Mouse (Mus musculus): ENCODE measurements at regions not wholly inside any gene's neighbourhood (a gene's known extent, or its start where the extent isn't known, plus 50 kb on each side); places are given as distances from the start of the nearest gene placed in this dataset.
A peak's percentile ranks its signal among the peaks of the same experiment; 100 is the strongest.

DNA sequence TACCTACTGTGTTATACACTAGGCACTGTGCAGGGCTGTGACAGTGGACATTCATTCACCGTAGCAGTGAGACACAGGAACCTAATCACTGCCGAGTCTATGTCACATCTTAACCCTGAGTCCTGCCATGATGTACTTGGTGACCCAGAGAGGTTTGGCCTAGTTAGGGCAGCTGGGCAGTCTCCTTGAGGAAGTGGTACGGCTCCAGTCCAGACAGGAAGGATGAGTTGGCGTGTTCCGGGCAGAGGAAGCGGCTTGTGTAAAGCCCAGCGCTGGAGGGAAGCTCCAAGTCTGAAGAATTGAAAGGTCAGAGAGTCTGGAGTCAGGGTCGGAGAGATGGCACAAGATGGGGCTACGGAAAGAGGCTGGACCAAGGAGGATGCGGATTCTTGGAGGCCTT lies 99.4 kb upstream of the Smim15 start:
- H3K4me1 ChIP-seq (ENCODE audit: control insufficient read depth, insufficient read depth), result no peaks in the 10 kb centered on the region

DNA sequence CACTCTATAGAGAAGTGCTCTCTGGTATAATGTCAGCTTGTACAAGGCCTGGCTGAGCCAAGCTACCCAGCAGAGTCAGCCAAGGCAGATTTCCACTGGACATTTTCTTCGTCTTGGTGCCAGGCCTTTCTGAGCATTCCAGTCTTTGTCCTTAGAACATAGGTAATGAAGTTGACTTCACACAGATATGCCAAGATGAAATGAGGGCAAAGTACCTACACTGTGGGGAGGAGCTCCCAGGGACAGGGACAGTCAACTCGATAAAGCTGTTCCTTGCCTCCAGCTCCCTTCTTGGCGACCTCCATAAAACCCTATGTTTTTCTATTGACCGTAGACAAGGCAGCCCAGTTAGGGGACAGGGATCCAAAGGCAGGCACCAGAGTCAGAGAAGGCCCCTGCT lies 101.3 kb upstream of the Smim15 start:
- Histone ChIP-seq H3K4me1 (ENCODE audit: control insufficient read depth, insufficient read depth) (no peaks in the 10 kb centered on the region), H3K27ac (ENCODE audit: low read depth) (no peak overlapping the region), H3K36me3 (replicated peaks; ENCODE audit: control insufficient read depth, insufficient read depth, low read length) (no peaks in the 10 kb centered on the region), H3K4me3 (ENCODE audit: low read depth, low read length) (no peak overlapping the region), H3K27me3 (ENCODE audit: control insufficient read depth, insufficient read depth, low read length) (0 out of 2 replicates have a peak, but pooled peaks cover 5% of the 10 kb centered on the region), H3K4me2 (ENCODE audit: low read depth, low read length) (no peak overlapping the region), H3K9me3 (replicated peaks; ENCODE audit: control insufficient read depth, low read length) (no peaks in the 10 kb centered on the region), H3K9ac (replicated peaks; ENCODE audit: low read depth, low read length) (no peak overlapping the region)
- no peak for DNase-seq (ENCODE audit: low spot score)
- TF ChIP-seq EP300 (IDR thresholded peaks at IDR 0.05; ENCODE audit: low read depth) (no peak), CTCF (IDR thresholded peaks at IDR 0.05; ENCODE audit: low read depth) (no peak)
- WGBS, result 93% methylated on average over 4 of the region's 4 CpGs
- ATAC-seq (ENCODE audit: insufficient read depth, low read depth), result no peak

More for the DNA sequence above, 99.4 kb upstream of the Smim15 start:
- TF ChIP-seq EP300 (IDR thresholded peaks at IDR 0.05; ENCODE audit: low read depth), result no peak
- TF ChIP-seq CTCF (IDR thresholded peaks at IDR 0.05; ENCODE audit: low read depth), result no peak
- Histone ChIP-seq H3K9ac (replicated peaks; ENCODE audit: low read depth, low read length) (no peak overlapping the region), H3K36me3 (replicated peaks; ENCODE audit: control insufficient read depth, insufficient read depth, low read length) (no peaks in the 10 kb centered on the region), H3K9me3 (replicated peaks; ENCODE audit: control insufficient read depth, low read length) (no peaks in the 10 kb centered on the region), H3K27me3 (ENCODE audit: control insufficient read depth, insufficient read depth, low read length) (0 out of 2 replicates have a peak, but pooled peaks cover 5% of the 10 kb centered on the region), H3K27ac (ENCODE audit: low read depth) (no peak overlapping the region), H3K4me2 (ENCODE audit: low read depth, low read length) (no peak overlapping the region), H3K4me3 (ENCODE audit: low read depth, low read length) (no peak overlapping the region)
- ATAC-seq (ENCODE audit: insufficient read depth, low read depth) (no peak), DNase-seq (ENCODE audit: low spot score) (no peak)
- WGBS, result 68% methylated on average over 10 of the region's 10 CpGs

DNA sequence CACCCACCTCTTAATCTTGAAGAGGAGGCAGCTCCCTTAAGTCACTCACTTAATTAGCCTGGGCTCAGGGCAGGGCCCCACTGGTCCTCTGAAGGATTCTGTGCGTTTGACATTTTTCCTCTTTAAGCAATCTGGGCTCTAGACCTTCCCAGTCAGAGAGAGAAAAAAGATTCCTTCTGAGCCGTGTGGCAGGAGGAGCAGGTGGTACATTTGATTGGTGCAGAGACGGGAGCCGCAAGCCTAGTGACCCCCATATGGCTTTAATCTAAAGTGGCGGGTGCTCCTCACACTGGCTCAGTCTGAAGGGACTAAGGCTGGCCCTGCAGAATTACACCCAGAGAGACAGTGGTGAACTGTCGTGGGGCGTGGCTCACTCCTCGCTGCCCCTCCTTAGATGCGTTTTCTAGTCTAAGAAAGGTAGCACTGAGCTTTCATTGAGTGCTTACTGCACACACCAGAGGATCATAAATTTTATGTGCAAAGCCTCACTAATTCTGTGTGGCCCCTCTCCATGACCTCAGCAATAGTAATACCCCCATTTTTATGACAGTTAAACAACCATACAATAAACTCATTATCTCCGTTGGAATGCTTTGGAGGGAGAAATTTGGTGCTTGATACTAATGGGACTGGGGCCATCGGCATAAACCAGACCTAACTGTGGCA lies 101.8 kb upstream of the Smim15 start:
- Histone ChIP-seq H3K27me3 (ENCODE audit: control insufficient read depth, insufficient read depth, low read length) (0 out of 2 replicates have a peak, but pooled peaks cover 5% of the 10 kb centered on the region), H3K27ac (ENCODE audit: low read depth) (no peak overlapping the region), H3K9ac (replicated peaks; ENCODE audit: low read depth, low read length) (no peak overlapping the region), H3K36me3 (replicated peaks; ENCODE audit: control insufficient read depth, insufficient read depth, low read length) (no peaks in the 10 kb centered on the region), H3K9me3 (replicated peaks; ENCODE audit: control insufficient read depth, low read length) (no peaks in the 10 kb centered on the region), H3K4me2 (ENCODE audit: low read depth, low read length) (no peak overlapping the region), H3K4me3 (ENCODE audit: low read depth, low read length) (no peak overlapping the region), H3K4me1 (ENCODE audit: control insufficient read depth, insufficient read depth) (no peaks in the 10 kb centered on the region)
- ATAC-seq (ENCODE audit: insufficient read depth, low read depth), result no peak
- 72% methylated on average over 11 of the region's 11 CpGs for WGBS
- DNase-seq (ENCODE audit: low spot score), result no peak
- TF ChIP-seq EP300 (IDR thresholded peaks at IDR 0.05; ENCODE audit: low read depth) (no peak), CTCF (IDR thresholded peaks at IDR 0.05; ENCODE audit: low read depth) (no peak)

DNA sequence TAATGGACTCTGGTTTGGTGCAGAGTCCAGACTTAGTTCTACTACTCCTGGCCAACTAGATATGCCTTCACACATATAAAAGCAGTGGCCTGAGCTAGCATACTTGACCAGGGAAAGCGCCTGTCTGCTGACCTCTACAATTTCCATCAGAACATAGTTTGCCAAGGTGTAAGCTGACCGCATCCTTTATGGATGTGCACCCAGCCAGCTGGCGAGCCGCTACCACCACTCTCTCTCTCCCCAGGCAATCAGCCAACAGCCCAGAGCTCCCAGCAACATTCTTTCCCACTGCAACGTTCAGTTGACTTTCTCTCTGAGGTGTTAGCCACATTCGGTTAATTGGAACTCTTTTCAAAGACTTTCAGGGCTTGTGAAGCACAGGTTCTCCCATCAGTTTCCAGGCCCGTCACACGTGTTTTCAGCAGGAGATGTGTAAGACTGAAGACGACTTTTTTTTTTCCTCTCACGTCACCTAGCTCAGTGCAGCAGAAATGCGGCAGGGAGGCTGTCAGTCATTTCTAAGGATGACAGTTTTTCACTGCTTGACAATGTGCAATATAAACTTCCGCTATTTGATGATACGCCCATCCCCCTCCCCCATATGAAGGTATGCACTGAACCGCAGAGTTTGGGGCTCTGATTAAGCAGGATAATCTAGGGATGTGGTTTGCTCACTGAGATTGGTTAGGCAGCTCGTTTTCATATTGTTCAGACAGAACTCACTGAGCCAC lies 104.2 kb upstream of the Smim15 start:
- ATAC-seq (ENCODE audit: insufficient read depth, low read depth), result peak; percentile 41; the same call in 1 of the 2 replicates
- H3K4me3 ChIP-seq (ENCODE audit: low read depth, low read length), result no peak overlapping the region
- no peak overlapping the region for H3K9ac ChIP-seq (replicated peaks; ENCODE audit: low read depth, low read length)
- 42% methylated on average over 15 of the region's 15 CpGs for WGBS
- H3K4me2 ChIP-seq (ENCODE audit: low read depth, low read length), result no peak overlapping the region
- no peaks in the 10 kb centered on the region for H3K36me3 ChIP-seq (replicated peaks; ENCODE audit: control insufficient read depth, insufficient read depth, low read length)
- no peaks in the 10 kb centered on the region for H3K9me3 ChIP-seq (replicated peaks; ENCODE audit: control insufficient read depth, low read length)
- H3K4me1 ChIP-seq (ENCODE audit: control insufficient read depth, insufficient read depth), result no peaks in the 10 kb centered on the region
- TF ChIP-seq EP300 (IDR thresholded peaks at IDR 0.05; ENCODE audit: low read depth) (no peak), CTCF (IDR thresholded peaks at IDR 0.05; ENCODE audit: low read depth) (no peak)
- H3K27ac ChIP-seq (ENCODE audit: low read depth), result no peak overlapping the region
- DNase-seq (ENCODE audit: low spot score), result peak; percentile 49
- H3K27me3 ChIP-seq (ENCODE audit: control insufficient read depth, insufficient read depth, low read length), result 0 out of 2 replicates have a peak, but pooled peaks cover 8% of the 10 kb centered on the region

GRCm38 (mm10) chr13:107935611-107936010 lies 108.6 kb upstream of the Smim15 start:
- 90% methylated on average over 12 of the region's 12 CpGs for WGBS
- no peak overlapping the region for H3K9ac ChIP-seq (replicated peaks; ENCODE audit: low read depth, low read length)
- H3K4me1 ChIP-seq (ENCODE audit: control insufficient read depth, insufficient read depth), result peaks cover 4% of the 10 kb centered on the region; the same call in 1 of the 2 replicates
- H3K27ac ChIP-seq (ENCODE audit: low read depth), result no peak overlapping the region
- peaks cover 22% of the 10 kb centered on the region for H3K27me3 ChIP-seq (ENCODE audit: control insufficient read depth, insufficient read depth, low read length)
- TF ChIP-seq EP300 (IDR thresholded peaks at IDR 0.05; ENCODE audit: low read depth), result no peak
- TF ChIP-seq CTCF (IDR thresholded peaks at IDR 0.05; ENCODE audit: low read depth), result no peak
- DNase-seq (ENCODE audit: low spot score) (no peak), ATAC-seq (ENCODE audit: insufficient read depth, low read depth) (no peak)
- H3K4me3 ChIP-seq (ENCODE audit: low read depth, low read length), result no peak overlapping the region
- H3K4me2 ChIP-seq (ENCODE audit: low read depth, low read length), result no peak overlapping the region
- no peaks in the 10 kb centered on the region for H3K36me3 ChIP-seq (replicated peaks; ENCODE audit: control insufficient read depth, insufficient read depth, low read length)
- H3K9me3 ChIP-seq (replicated peaks; ENCODE audit: control insufficient read depth, low read length), result no peaks in the 10 kb centered on the region
